Mouse (Mus musculus): Measurements from ENCODE around the gene Npr2. TPM values are rescaled to one million over a fixed set of nuclear protein-coding genes. Genes with fewer than 3 reads are reported as not detected.
"Not testable (repeated sequence)": the region's sequence is repeated elsewhere in the genome, so short reads cannot be mapped to it uniquely, and the experiment has no call there.

Npr2 gene
- 2.8 and 4.8 TPM in 2 replicates for polyA plus RNA-seq (2016; fragmentation: Nextera tagmentation; extraction: Ambion mirVana)

GRCm38 (mm10) chr4:43631046-43631955, at the start of gene Npr2:
TSS of gene Npr2 (plus strand) at chr4:43631935.
- Histone ChIP-seq H3K9me3 (replicated peaks) (no peaks in the 10 kb centered on the region), H3K36me3 (no peaks in the 10 kb centered on the region), H3K27ac (peak within 1 kb of the TSS; percentile 90), H3K27me3 (ENCODE audit: low read depth, poor library complexity, severe bottlenecking) (peaks cover 28% of the 10 kb centered on the region), H3K4me3 (peak within 1 kb of the TSS; percentile 78), H3K4me1 (peaks cover 32% of the 10 kb centered on the region)
- 1% methylated on average over 49 of the region's 70 CpGs for WGBS
- peak; percentile 67 for DNase-seq (ENCODE audit: low spot score)

- 94% methylated on average over 5 of the region's 5 CpGs for WGBS
- Histone ChIP-seq H3K27me3 (ENCODE audit: low read depth, poor library complexity, severe bottlenecking) (no peaks in the 10 kb centered on the region), H3K36me3 (peaks cover 52% of the 10 kb centered on the region), H3K4me3 (no peak overlapping the region), H3K27ac (no peak overlapping the region), H3K9me3 (replicated peaks) (no peaks in the 10 kb centered on the region), H3K4me1 (peaks cover 50% of the 10 kb centered on the region)
- no peak for DNase-seq (ENCODE audit: low spot score)
Observed at GRCm38 (mm10) chr4:43582241-43582640, 49.5 kb upstream of the Npr2 start.

GRCm38 (mm10) chr4:43583421-43583820, 48.3 kb upstream of the Npr2 start:
- H3K4me3 ChIP-seq, result no peak overlapping the region
- H3K27me3 ChIP-seq (ENCODE audit: low read depth, poor library complexity, severe bottlenecking), result no peaks in the 10 kb centered on the region
- no peaks in the 10 kb centered on the region for H3K9me3 ChIP-seq (replicated peaks)
- DNase-seq (ENCODE audit: low spot score), result no peak
- H3K4me1 ChIP-seq, result peaks cover 43% of the 10 kb centered on the region
- WGBS, result 72% methylated on average over 7 of the region's 7 CpGs
- no peak overlapping the region for H3K27ac ChIP-seq
- peaks cover 52% of the 10 kb centered on the region for H3K36me3 ChIP-seq

GRCm38 (mm10) chr4:43584444-43585416, 47.0 kb upstream of the Npr2 start, which contains the start of gene Msmp:
TSS of gene Msmp (minus strand) at chr4:43584494.
- peaks cover 36% of the 10 kb centered on the region for H3K4me1 ChIP-seq
- H3K27ac ChIP-seq, result peak within 1 kb of the TSS; percentile 28; the same call in 1 of the 2 replicates
- no peak for DNase-seq (ENCODE audit: low spot score)
- no peaks in the 10 kb centered on the region for H3K27me3 ChIP-seq (ENCODE audit: low read depth, poor library complexity, severe bottlenecking)
- no peak within 1 kb of the TSS for H3K4me3 ChIP-seq
- H3K36me3 ChIP-seq, result peaks cover 52% of the 10 kb centered on the region
- WGBS, result 64% methylated on average over 11 of the region's 12 CpGs
- no peaks in the 10 kb centered on the region for H3K9me3 ChIP-seq (replicated peaks)

DNA sequence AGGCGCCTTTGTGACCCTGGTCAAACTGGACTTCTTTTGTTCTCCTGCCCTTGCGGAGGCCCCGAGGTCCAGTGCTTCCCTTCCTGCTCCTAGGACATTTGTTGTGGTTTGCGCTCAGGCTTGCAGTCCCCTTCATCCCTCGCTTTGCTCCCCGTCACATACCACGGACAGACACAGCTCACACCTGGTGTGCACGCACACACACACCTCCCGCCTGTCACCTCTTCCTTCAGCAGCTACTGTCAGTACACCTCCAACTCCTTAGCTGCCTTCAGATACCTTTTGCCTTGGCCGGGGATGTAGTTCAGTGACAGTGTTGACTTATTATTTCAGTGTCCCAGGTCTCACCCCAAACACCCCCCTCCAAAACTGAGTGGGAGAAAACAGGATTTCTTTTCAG, 46.1 kb upstream of the Npr2 start:
- 65% methylated on average over 10 of the region's 10 CpGs for WGBS
- Histone ChIP-seq H3K4me3 (no peak overlapping the region), H3K9me3 (replicated peaks) (no peaks in the 10 kb centered on the region), H3K27me3 (ENCODE audit: low read depth, poor library complexity, severe bottlenecking) (no peaks in the 10 kb centered on the region), H3K36me3 (peaks cover 45% of the 10 kb centered on the region), H3K27ac (no peak overlapping the region), H3K4me1 (peaks cover 34% of the 10 kb centered on the region)
- DNase-seq (ENCODE audit: low spot score), result no peak

- Histone ChIP-seq H3K36me3 (peaks cover 38% of the 10 kb centered on the region), H3K27ac (no peak overlapping the region), H3K27me3 (ENCODE audit: low read depth, poor library complexity, severe bottlenecking) (no peaks in the 10 kb centered on the region), H3K9me3 (replicated peaks) (no peaks in the 10 kb centered on the region), H3K4me3 (no peak overlapping the region), H3K4me1 (peaks cover 34% of the 10 kb centered on the region)
- no peak for DNase-seq (ENCODE audit: low spot score)
- 69% methylated on average over 8 of the region's 8 CpGs for WGBS
Observed at GRCm38 (mm10) chr4:43586411-43586810, 45.3 kb upstream of the Npr2 start.

- H3K36me3 ChIP-seq, result peaks cover 25% of the 10 kb centered on the region
- 61% methylated on average over 7 of the region's 7 CpGs for WGBS
- H3K27ac ChIP-seq, result no peak overlapping the region
- no peaks in the 10 kb centered on the region for H3K9me3 ChIP-seq (replicated peaks)
- no peak for DNase-seq (ENCODE audit: low spot score)
- H3K27me3 ChIP-seq (ENCODE audit: low read depth, poor library complexity, severe bottlenecking), result no peaks in the 10 kb centered on the region
- H3K4me3 ChIP-seq, result no peak overlapping the region
- H3K4me1 ChIP-seq, result peaks cover 34% of the 10 kb centered on the region
Observed at GRCm38 (mm10) chr4:43587681-43588080, 44.1 kb upstream of the Npr2 start.

GRCm38 (mm10) chr4:43591543-43591942, 40.2 kb upstream of the Npr2 start:
- Histone ChIP-seq H3K9me3 (replicated peaks) (no peaks in the 10 kb centered on the region), H3K27ac (no peak overlapping the region), H3K27me3 (ENCODE audit: low read depth, poor library complexity, severe bottlenecking) (no peaks in the 10 kb centered on the region), H3K4me1 (peaks cover 18% of the 10 kb centered on the region; the same call in 1 of the 2 replicates), H3K36me3 (no peaks in the 10 kb centered on the region), H3K4me3 (no peak overlapping the region)
- 77% methylated on average over 5 of the region's 5 CpGs for WGBS
- no peak for DNase-seq (ENCODE audit: low spot score)

DNA sequence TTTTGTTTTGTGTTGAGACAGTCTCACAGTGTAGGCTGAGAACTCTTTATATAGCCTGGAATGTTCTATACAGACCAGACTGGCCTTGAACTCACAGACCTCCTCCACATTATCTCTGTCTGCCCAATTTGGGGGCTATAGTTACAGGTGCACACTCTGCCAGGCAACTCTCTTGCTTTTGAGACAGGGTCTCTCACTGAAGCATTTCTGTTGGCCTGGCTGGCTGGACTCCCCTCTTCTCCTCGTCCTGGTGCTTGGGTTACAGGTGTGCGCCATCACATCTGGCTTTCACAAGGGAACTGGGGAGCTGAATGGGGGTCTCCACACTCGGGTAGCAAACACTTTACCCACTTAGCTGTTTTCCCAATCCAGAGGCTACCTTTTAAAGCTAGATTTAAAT, 39.8 kb upstream of the Npr2 start:
- Histone ChIP-seq H3K27me3 (ENCODE audit: low read depth, poor library complexity, severe bottlenecking) (no peaks in the 10 kb centered on the region), H3K36me3 (no peaks in the 10 kb centered on the region), H3K9me3 (replicated peaks) (no peaks in the 10 kb centered on the region), H3K4me1 (peaks cover 15% of the 10 kb centered on the region; the same call in 1 of the 2 replicates), H3K27ac (no peak overlapping the region), H3K4me3 (no peak overlapping the region)
- 83% methylated on average over 3 of the region's 3 CpGs for WGBS
- no peak for DNase-seq (ENCODE audit: low spot score)

DNA sequence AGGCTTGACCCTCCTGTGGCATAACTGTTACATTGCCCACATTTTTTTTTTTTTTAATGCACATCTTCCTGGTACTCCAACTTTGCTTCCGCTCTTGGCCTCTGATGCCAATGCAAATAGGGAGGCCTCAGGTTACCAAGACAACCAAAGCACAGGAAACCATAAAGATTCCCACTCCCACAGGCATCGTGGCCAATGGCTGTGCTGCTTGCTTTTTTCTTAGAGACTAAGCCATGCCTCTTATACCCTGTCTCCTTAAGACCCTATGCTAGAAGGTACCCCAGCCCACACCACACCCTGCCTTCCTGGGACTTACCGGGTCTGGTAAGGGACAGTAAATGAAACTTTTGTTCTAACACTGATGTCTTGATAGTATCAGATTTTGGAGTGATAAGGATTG, 38.3 kb upstream of the Npr2 start:
- H3K27me3 ChIP-seq (ENCODE audit: low read depth, poor library complexity, severe bottlenecking), result no peaks in the 10 kb centered on the region
- H3K4me1 ChIP-seq, result peaks cover 9% of the 10 kb centered on the region; the same call in 1 of the 2 replicates
- no peaks in the 10 kb centered on the region for H3K36me3 ChIP-seq
- H3K9me3 ChIP-seq (replicated peaks), result no peaks in the 10 kb centered on the region
- no peak for DNase-seq (ENCODE audit: low spot score)
- H3K4me3 ChIP-seq, result no peak overlapping the region
- no peak overlapping the region for H3K27ac ChIP-seq
- WGBS, result 64% methylated on average over 3 of the region's 3 CpGs

GRCm38 (mm10) chr4:43596597-43596996, 35.1 kb upstream of the Npr2 start:
- 79% methylated on average over 2 of the region's 2 CpGs for WGBS
- DNase-seq (ENCODE audit: low spot score); H3K4me1 ChIP-seq: not testable (repeated sequence)

DNA sequence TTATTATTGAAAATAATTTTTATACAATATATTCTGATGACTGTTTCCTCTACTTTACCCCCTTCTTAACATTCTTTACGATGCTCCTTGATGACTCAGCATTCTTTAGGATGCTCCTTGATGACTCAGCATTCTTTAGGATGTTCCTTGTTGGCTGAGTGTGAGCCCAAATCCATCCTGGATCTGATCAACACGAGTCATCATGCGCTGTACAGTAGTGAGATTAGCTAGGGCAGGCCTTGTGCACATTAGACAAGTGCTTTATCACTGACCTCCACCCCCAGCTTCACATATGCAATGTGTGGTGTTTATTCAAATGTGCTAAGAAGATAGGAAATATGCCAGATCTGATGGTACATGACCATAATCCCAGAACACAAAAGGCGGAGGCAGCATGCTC, 33.5 kb upstream of the Npr2 start:
- 89% methylated on average over 4 of the region's 4 CpGs for WGBS

More at GRCm38 (mm10) chr4:43596597-43596996, 35.1 kb upstream of the Npr2 start:
- not testable (repeated sequence) for H3K27ac ChIP-seq; H3K9me3 ChIP-seq (replicated peaks); H3K4me3 ChIP-seq; H3K36me3 ChIP-seq; H3K27me3 ChIP-seq (ENCODE audit: low read depth, poor library complexity, severe bottlenecking)

More for the DNA sequence above, 33.5 kb upstream of the Npr2 start:
- Histone ChIP-seq H3K4me1 (peaks cover 7% of the 10 kb centered on the region; the same call in 1 of the 2 replicates), H3K9me3 (replicated peaks) (no peaks in the 10 kb centered on the region), H3K27me3 (ENCODE audit: low read depth, poor library complexity, severe bottlenecking) (no peaks in the 10 kb centered on the region), H3K36me3 (no peaks in the 10 kb centered on the region), H3K4me3 (no peak overlapping the region), H3K27ac (no peak overlapping the region)
- no peak for DNase-seq (ENCODE audit: low spot score)

Data from limb, embryonic 10.5 days (tissue).